Mouse (Mus musculus): ENCODE data around the gene Naa35. TPM values are rescaled to one million over a fixed set of nuclear protein-coding genes. Genes with fewer than 3 reads are reported as not detected.

The Naa35 gene
- polyA plus RNA-seq, 1 experiment: 35.1 TPM

GRCm38 (mm10) chr13:59542411-59542810 is 42.6 kb upstream of the Naa35 start:
- H3K36me3 ChIP-seq (ENCODE audit: control insufficient read depth, insufficient read depth): no peaks in the 10 kb centered on the region
- no peak overlapping the region for H3K4me3 ChIP-seq (ENCODE audit: insufficient read depth, poor library complexity, severe bottlenecking)
- H3K79me2 ChIP-seq (ENCODE audit: control insufficient read depth, insufficient read depth): peaks cover 71% of the 10 kb centered on the region
- H3K79me3 ChIP-seq (ENCODE audit: low read depth): peaks cover 34% of the 10 kb centered on the region
- no peaks in the 10 kb centered on the region for H3K27me3 ChIP-seq (ENCODE audit: control insufficient read depth, insufficient read depth, insufficient read length)
- TF ChIP-seq MAX (IDR thresholded peaks at IDR 0.05) (no peak), CEBPB (IDR thresholded peaks at IDR 0.05; ENCODE audit: low read depth) (no peak)
- no peak overlapping the region for H3ac ChIP-seq (ENCODE audit: control insufficient read depth, insufficient read length, low read depth)

- H3K27me3 ChIP-seq (ENCODE audit: control insufficient read depth, insufficient read depth, insufficient read length): no peaks in the 10 kb centered on the region
- H3K79me2 ChIP-seq (ENCODE audit: control insufficient read depth, insufficient read depth): peaks cover 93% of the 10 kb centered on the region
- TF ChIP-seq CTCF (IDR thresholded peaks at IDR 0.05; ENCODE audit: control insufficient read depth, insufficient read depth, insufficient read length) (no peak), USF1 (IDR thresholded peaks at IDR 0.05; ENCODE audit: low read depth) (no peak), FOSL1 (IDR thresholded peaks at IDR 0.05; ENCODE audit: insufficient read depth, low read length, poor library complexity, severe bottlenecking) (no peak), MYOD1 (IDR thresholded peaks at IDR 0.05; ENCODE audit: control insufficient read depth, insufficient read length, low read depth) (no peak), MAX (IDR thresholded peaks at IDR 0.05) (no peak), MYOG (IDR thresholded peaks at IDR 0.05; ENCODE audit: control insufficient read depth, extremely low read depth, insufficient read length) (no peak), CEBPB (IDR thresholded peaks at IDR 0.05; ENCODE audit: low read depth) (no peak)
- H3ac ChIP-seq (ENCODE audit: control insufficient read depth, insufficient read length, low read depth): no peak overlapping the region
- no peaks in the 10 kb centered on the region for H3K36me3 ChIP-seq (ENCODE audit: control insufficient read depth, insufficient read depth)
- H3K4me3 ChIP-seq (ENCODE audit: insufficient read depth, poor library complexity, severe bottlenecking): no peak overlapping the region
- peaks cover 47% of the 10 kb centered on the region for H3K79me3 ChIP-seq (ENCODE audit: low read depth)
Measured at GRCm38 (mm10) chr13:59547091-59547490, 38.0 kb upstream of the Naa35 start.

- H3K79me3 ChIP-seq (ENCODE audit: low read depth): peaks cover 46% of the 10 kb centered on the region
- H3K27me3 ChIP-seq (ENCODE audit: control insufficient read depth, insufficient read depth, insufficient read length): no peaks in the 10 kb centered on the region
- H3K4me3 ChIP-seq (ENCODE audit: insufficient read depth, poor library complexity, severe bottlenecking): no peak overlapping the region
- H3ac ChIP-seq (ENCODE audit: control insufficient read depth, insufficient read length, low read depth): no peak overlapping the region
- TF ChIP-seq CTCF (IDR thresholded peaks at IDR 0.05; ENCODE audit: control insufficient read depth, insufficient read depth, insufficient read length): no peak
- no peak for TF ChIP-seq MYOD1 (IDR thresholded peaks at IDR 0.05; ENCODE audit: control insufficient read depth, insufficient read length, low read depth)
- TF ChIP-seq MYOG (IDR thresholded peaks at IDR 0.05; ENCODE audit: control insufficient read depth, extremely low read depth, insufficient read length): no peak
- no peak for TF ChIP-seq USF1 (IDR thresholded peaks at IDR 0.05; ENCODE audit: low read depth)
- TF ChIP-seq MAX (IDR thresholded peaks at IDR 0.05): no peak
- TF ChIP-seq CEBPB (IDR thresholded peaks at IDR 0.05; ENCODE audit: low read depth): no peak
- TF ChIP-seq FOSL1 (IDR thresholded peaks at IDR 0.05; ENCODE audit: insufficient read depth, low read length, poor library complexity, severe bottlenecking): no peak
- H3K36me3 ChIP-seq (ENCODE audit: control insufficient read depth, insufficient read depth): no peaks in the 10 kb centered on the region
- peaks cover 94% of the 10 kb centered on the region for H3K79me2 ChIP-seq (ENCODE audit: control insufficient read depth, insufficient read depth)
Measured at GRCm38 (mm10) chr13:59547716-59548115, 37.3 kb upstream of the Naa35 start.

GRCm38 (mm10) chr13:59549318-59549798 is 35.7 kb upstream of the Naa35 start:
- Histone ChIP-seq H3K27me3 (ENCODE audit: control insufficient read depth, insufficient read depth, insufficient read length) (no peaks in the 10 kb centered on the region), H3K4me3 (ENCODE audit: insufficient read depth, poor library complexity, severe bottlenecking) (no peak overlapping the region), H3ac (ENCODE audit: control insufficient read depth, insufficient read length, low read depth) (no peak overlapping the region), H3K79me2 (ENCODE audit: control insufficient read depth, insufficient read depth) (peaks cover 94% of the 10 kb centered on the region), H3K36me3 (ENCODE audit: control insufficient read depth, insufficient read depth) (no peaks in the 10 kb centered on the region), H3K79me3 (ENCODE audit: low read depth) (peaks cover 54% of the 10 kb centered on the region)
- TF ChIP-seq USF1 (IDR thresholded peaks at IDR 0.05; ENCODE audit: low read depth) (no peak), CEBPB (IDR thresholded peaks at IDR 0.05; ENCODE audit: low read depth) (no peak), CTCF (IDR thresholded peaks at IDR 0.05; ENCODE audit: control insufficient read depth, insufficient read depth, insufficient read length) (no peak), FOSL1 (IDR thresholded peaks at IDR 0.05; ENCODE audit: insufficient read depth, low read length, poor library complexity, severe bottlenecking) (no peak), MYOD1 (IDR thresholded peaks at IDR 0.05; ENCODE audit: control insufficient read depth, insufficient read length, low read depth) (no peak), MYOG (IDR thresholded peaks at IDR 0.05; ENCODE audit: control insufficient read depth, extremely low read depth, insufficient read length) (no peak), MAX (IDR thresholded peaks at IDR 0.05) (no peak)

GRCm38 (mm10) chr13:59552286-59552685 is 32.8 kb upstream of the Naa35 start:
- H3K79me3 ChIP-seq (ENCODE audit: low read depth): peaks cover 53% of the 10 kb centered on the region
- no peak overlapping the region for H3K4me3 ChIP-seq (ENCODE audit: insufficient read depth, poor library complexity, severe bottlenecking)
- no peaks in the 10 kb centered on the region for H3K27me3 ChIP-seq (ENCODE audit: control insufficient read depth, insufficient read depth, insufficient read length)
- H3K79me2 ChIP-seq (ENCODE audit: control insufficient read depth, insufficient read depth): peaks cover 96% of the 10 kb centered on the region
- TF ChIP-seq MAX (IDR thresholded peaks at IDR 0.05) (no peak), CEBPB (IDR thresholded peaks at IDR 0.05; ENCODE audit: low read depth) (no peak), USF1 (IDR thresholded peaks at IDR 0.05; ENCODE audit: low read depth) (no peak), CTCF (IDR thresholded peaks at IDR 0.05; ENCODE audit: control insufficient read depth, insufficient read depth, insufficient read length) (no peak), FOSL1 (IDR thresholded peaks at IDR 0.05; ENCODE audit: insufficient read depth, low read length, poor library complexity, severe bottlenecking) (no peak), MYOG (IDR thresholded peaks at IDR 0.05; ENCODE audit: control insufficient read depth, extremely low read depth, insufficient read length) (no peak), MYOD1 (IDR thresholded peaks at IDR 0.05; ENCODE audit: control insufficient read depth, insufficient read length, low read depth) (no peak)
- H3ac ChIP-seq (ENCODE audit: control insufficient read depth, insufficient read length, low read depth): no peak overlapping the region
- no peaks in the 10 kb centered on the region for H3K36me3 ChIP-seq (ENCODE audit: control insufficient read depth, insufficient read depth)

GRCm38 (mm10) chr13:59552751-59553150 is 32.3 kb upstream of the Naa35 start:
- Histone ChIP-seq H3K79me2 (ENCODE audit: control insufficient read depth, insufficient read depth) (peaks cover 91% of the 10 kb centered on the region), H3K36me3 (ENCODE audit: control insufficient read depth, insufficient read depth) (no peaks in the 10 kb centered on the region), H3K4me3 (ENCODE audit: insufficient read depth, poor library complexity, severe bottlenecking) (no peak overlapping the region), H3ac (ENCODE audit: control insufficient read depth, insufficient read length, low read depth) (no peak overlapping the region), H3K79me3 (ENCODE audit: low read depth) (peaks cover 52% of the 10 kb centered on the region), H3K27me3 (ENCODE audit: control insufficient read depth, insufficient read depth, insufficient read length) (no peaks in the 10 kb centered on the region)
- TF ChIP-seq MYOG (IDR thresholded peaks at IDR 0.05; ENCODE audit: control insufficient read depth, extremely low read depth, insufficient read length): no peak
